Mouse (Mus musculus) thymus, adult 2 months (tissue): ENCODE data around the gene Acsf3. TPM values are rescaled to one million over a fixed set of nuclear protein-coding genes. Genes with fewer than 3 reads are reported as not detected.

ENCODE experiments used
- DNase-seq: peaks from one replicate; pipeline ENCODE4 v3.0.0; 2021
- H3K27ac ChIP-seq: fragments of 200-500 bp; 2 replicates; pipeline ENCODE4 v1.5.1; 2012; ENCODE audit warnings: low read length, control low read depth; ENCODE audit not compliant: control insufficient read depth, insufficient read depth
- H3K27me3 ChIP-seq: fragments of 200-500 bp; 2 replicates; pipeline ENCODE4 v1.6.1; 2012; ENCODE audit warnings: mild to moderate bottlenecking, low read length, moderate library complexity, mixed read lengths; ENCODE audit not compliant: control insufficient read depth, insufficient read depth
- H3K36me3 ChIP-seq: fragments of 200-500 bp; 2 replicates; pipeline ENCODE4 v1.6.1; 2012; ENCODE audit warnings: mild to moderate bottlenecking, low read length, moderate library complexity; ENCODE audit not compliant: control insufficient read depth, insufficient read depth
- H3K4me1 ChIP-seq: fragments of 200-500 bp; replicated peaks from 2 replicates; pipeline ENCODE4 v1.6.1; 2012; ENCODE audit warnings: low read length; ENCODE audit not compliant: control insufficient read depth, insufficient read depth
- H3K4me3 ChIP-seq: fragments of 200-500 bp; 2 replicates; pipeline ENCODE4 v1.5.1; 2012; ENCODE audit warnings: mild to moderate bottlenecking, low read length, control low read depth, moderate library complexity; ENCODE audit not compliant: control insufficient read depth, insufficient read depth
- CTCF ChIP-seq: fragments of 200-500 bp; IDR thresholded peaks from 2 replicates; pipeline ENCODE4 v1.5.1; 2012; ENCODE audit warnings: mild to moderate bottlenecking, control low read depth, low read length, moderate library complexity, borderline replicate concordance; ENCODE audit not compliant: control insufficient read depth, poor library complexity, insufficient read depth; ENCODE audit errors: extremely low read depth
- POLR2A ChIP-seq: fragments of 200-500 bp; IDR thresholded peaks from 2 replicates; pipeline ENCODE4 v1.6.1; 2012; ENCODE audit warnings: mild to moderate bottlenecking, low read length, control low read depth, moderate library complexity; ENCODE audit not compliant: control insufficient read depth, poor library complexity, insufficient read depth; ENCODE audit errors: extremely low read depth
- WGBS: fragments of 180-500 bp; shearing (Covaris S2); methylation state at CpG from one replicate; pipeline ENCODE4 v1.1.7; 2018; 5-methylcytosine and 5-hydroxymethylcytosine counted together
- polyA plus RNA-seq: library from polyadenylated mRNA; depleted of rRNA; stranded (reverse); fragments of >200 nt; gene quantifications from 2 replicates; pipeline ENCODE4 v1.2.3, GENCODE M21; 2012; rRNA removed

The Acsf3 gene
- polyA plus RNA-seq = 17.5 and 19.6 TPM in 2 replicates

DNA sequence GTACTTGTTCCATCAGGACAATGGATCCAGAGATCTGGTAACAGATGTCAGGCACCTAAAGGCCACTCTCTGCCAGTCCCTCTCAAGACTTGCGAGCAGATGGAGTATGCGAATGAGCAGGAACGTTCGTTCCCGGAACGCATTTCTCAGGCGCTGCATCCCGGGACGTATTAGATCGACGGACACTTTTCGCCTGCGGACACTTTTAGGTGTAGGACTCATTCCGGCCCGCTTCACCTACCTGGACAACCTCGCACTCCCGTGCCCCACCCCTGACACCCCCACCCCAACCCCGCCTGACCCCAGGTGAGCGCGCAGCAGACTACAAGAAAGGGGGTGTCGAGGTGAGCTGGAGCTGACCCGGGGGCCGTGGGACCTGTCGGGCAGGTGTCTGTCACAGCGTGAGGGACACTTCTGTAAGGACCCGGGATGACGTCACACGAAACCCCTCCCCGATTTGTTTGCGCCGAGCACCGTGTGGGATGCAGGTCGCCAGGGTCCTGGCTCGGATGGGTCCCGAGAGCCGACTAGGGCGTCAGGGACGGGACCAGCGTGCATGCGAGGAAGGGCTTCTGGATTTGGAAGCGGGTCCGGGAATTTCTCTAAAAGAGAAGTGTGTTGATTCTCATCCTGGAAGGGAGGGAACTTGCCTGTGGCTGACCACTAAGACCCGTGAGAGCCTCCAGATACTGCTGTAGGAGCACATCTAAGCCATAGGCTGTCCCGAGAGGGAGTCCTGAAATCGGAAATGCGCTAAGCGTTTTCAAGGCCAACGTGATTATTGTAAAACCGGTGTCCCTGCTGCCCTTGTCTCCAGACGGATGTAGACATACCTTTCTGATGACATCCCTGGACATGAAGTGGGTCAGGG, at the start of gene Acsf3:
Gene Acsf3 (plus strand): TSS at position 202 of the 871 bp plus-strand sequence.
- TF ChIP-seq POLR2A (no peak), CTCF (no peak)
- DNase-seq = peak; percentile 41
- Histone ChIP-seq H3K27me3 (no peaks in the 10 kb centered on the region), H3K36me3 (no peaks in the 10 kb centered on the region), H3K4me3 (peak within 1 kb of the TSS; percentile 50), H3K27ac (no peak within 1 kb of the TSS), H3K4me1 (peaks cover 22% of the 10 kb centered on the region)
- 3% methylated on average over 50 of the region's 50 CpGs for WGBS

DNA sequence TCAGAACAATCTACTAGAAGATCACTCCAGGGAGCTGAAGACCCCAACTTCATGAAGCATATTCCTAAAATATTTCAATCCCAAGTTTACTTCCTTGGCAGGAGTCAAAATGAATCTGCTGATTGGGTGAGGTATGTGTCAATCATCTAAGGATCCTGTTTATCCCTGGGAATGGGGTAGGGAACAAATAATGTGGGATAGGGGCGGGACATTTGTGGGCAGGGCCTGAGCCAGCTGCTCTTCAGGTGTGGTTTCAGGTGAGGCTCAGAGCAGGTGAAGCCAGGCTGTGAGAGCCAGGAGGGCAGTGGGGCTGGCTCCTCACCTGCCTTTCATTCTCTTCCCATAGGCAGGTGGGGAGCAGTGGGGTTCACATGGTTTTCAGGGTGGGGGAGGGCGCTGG, 48.5 kb upstream of the Acsf3 start:
- Histone ChIP-seq H3K27me3 (no peaks in the 10 kb centered on the region), H3K4me1 (peaks cover 16% of the 10 kb centered on the region), H3K27ac (no peak overlapping the region), H3K4me3 (no peak overlapping the region), H3K36me3 (no peaks in the 10 kb centered on the region)
- 87% methylated on average over 2 of the region's 2 CpGs for WGBS
- no peak for DNase-seq
- no peak for TF ChIP-seq POLR2A
- no peak for TF ChIP-seq CTCF

DNA sequence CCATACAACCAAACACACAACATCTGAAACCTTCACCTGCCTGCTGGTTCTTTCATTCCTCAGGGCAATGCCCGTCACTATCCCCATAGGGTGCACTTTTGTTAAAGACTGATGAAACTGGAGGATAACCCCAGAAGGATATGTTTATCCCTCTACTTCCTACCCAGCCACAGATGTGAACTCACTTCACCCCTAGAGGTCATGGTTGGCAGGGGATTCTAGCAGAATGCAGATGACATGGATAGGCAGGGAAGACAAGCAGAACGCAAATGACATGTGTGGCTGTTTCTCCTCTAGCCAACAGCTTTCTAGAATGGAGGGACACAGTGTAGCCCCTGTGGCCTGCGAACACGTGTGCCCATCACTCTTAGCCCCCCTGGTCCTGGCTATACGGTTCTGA, 47.9 kb upstream of the Acsf3 start:
- no peaks in the 10 kb centered on the region for H3K27me3 ChIP-seq
- DNase-seq = peak; percentile 58
- no peak for TF ChIP-seq POLR2A
- TF ChIP-seq CTCF = no peak
- H3K36me3 ChIP-seq = no peaks in the 10 kb centered on the region
- peaks cover 10% of the 10 kb centered on the region for H3K4me1 ChIP-seq
- peak overlapping the region; percentile 1; the same call in 1 of the 2 replicates for H3K27ac ChIP-seq
- no peak overlapping the region for H3K4me3 ChIP-seq
- 67% methylated on average over 5 of the region's 5 CpGs for WGBS

DNA sequence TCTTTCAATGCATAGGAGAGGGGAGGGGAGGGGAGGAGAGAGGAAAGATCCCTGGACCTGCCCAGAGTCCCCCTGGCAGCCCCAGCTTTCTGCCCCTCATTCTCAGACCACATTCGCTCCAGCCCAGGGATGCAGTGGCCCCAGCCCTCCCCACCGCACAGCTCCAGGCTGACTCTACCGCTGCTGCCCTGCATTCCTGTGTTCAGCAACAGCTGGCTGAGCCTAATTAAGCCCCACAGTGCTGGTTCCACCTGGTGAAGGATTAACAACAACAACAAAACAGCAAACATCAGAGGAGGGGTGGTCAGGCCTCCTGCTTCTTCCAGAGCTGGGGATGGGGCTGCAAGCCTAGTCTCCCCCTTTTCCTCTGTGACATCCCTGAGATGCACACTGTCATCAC, 46.7 kb upstream of the Acsf3 start:
- Histone ChIP-seq H3K27me3 (no peaks in the 10 kb centered on the region), H3K36me3 (no peaks in the 10 kb centered on the region), H3K4me1 (peaks cover 6% of the 10 kb centered on the region), H3K4me3 (no peak overlapping the region), H3K27ac (no peak overlapping the region)
- DNase-seq = no peak
- TF ChIP-seq CTCF (no peak), POLR2A (no peak)
- WGBS = 98% methylated on average over 3 of the region's 3 CpGs

DNA sequence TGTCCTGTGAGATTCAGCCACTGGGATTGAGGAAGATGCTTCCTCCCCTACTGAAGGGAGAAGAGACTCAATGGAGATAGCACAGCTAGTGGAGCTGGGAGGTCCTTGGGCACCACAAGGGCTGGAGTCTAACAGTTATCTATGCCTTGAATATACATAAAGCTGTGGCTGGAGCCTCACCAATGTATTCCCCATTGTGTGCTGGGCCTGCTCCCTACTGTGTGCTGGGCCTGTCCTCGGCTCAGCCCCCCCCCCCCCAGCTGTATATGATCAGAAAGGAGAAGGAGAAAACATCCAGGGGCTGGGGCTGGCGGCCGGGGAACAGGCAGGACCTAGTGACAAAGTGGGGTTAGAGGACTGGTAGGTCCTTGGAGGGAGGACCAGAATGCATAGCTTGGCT, 40.2 kb upstream of the Acsf3 start:
- H3K27me3 ChIP-seq = no peaks in the 10 kb centered on the region
- H3K4me3 ChIP-seq = no peak overlapping the region
- H3K27ac ChIP-seq = no peak overlapping the region
- no peaks in the 10 kb centered on the region for H3K36me3 ChIP-seq
- H3K4me1 ChIP-seq = peaks cover 42% of the 10 kb centered on the region
- DNase-seq = no peak
- no peak for TF ChIP-seq CTCF
- 78% methylated on average over 3 of the region's 3 CpGs for WGBS

DNA sequence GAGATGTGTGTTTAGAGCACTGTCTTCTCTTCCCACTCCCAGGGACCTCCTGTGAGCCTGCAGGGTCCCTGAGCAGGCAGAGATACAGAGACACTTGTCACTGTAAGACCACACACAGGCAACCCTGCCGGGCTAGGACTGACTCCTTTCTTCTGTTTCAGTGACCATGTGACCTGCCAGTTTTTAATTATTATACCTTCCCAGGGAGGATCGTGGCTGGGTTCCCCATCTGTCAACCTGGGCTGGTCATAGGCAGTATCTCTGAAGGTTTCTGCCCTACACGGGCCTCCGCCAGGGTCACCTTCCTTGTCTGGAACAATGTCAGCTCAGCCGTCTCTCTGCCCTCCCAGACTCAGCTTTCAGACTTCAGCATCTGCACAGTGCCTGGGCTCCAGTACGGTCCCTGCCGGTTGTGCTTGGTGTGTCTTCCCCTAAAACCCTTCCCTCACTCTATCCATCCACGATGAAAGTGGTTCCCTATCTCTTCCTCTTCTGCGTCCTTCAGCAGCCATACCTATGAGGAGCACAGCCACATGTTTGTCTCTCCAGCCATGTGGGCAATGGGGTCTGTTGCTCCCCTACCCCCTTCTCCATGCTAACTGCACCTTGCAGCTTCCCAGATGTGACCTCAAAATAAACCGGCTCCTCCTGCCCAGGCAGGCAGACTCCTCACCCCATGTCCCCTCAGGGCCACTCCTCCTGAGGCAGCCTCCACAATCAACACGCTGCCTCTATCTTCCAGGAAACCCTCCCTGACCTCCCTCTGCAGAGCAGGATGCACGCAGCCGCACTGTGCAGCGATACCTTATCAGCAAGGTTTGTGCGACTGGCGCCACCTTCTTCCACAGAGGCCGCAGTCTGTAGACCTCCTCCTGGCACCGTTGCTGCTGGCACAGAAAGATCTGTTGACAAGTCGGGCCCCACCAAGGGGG, 39.5 kb upstream of the Acsf3 start:
- Histone ChIP-seq H3K27ac (no peak overlapping the region), H3K27me3 (no peaks in the 10 kb centered on the region), H3K4me3 (no peak overlapping the region), H3K4me1 (peaks cover 49% of the 10 kb centered on the region), H3K36me3 (no peaks in the 10 kb centered on the region)
- TF ChIP-seq POLR2A = no peak
- 0 out of 2 replicates have a peak, but pooled peaks have one; percentile 17 for TF ChIP-seq CTCF
- WGBS = 23% methylated on average over 19 of the region's 19 CpGs
- peak; percentile 50 for DNase-seq
